Mouse (Mus musculus) urinary bladder, adult 2 months (tissue): Measurements from ENCODE around the gene Cxcl16. TPM values are rescaled to one million over a fixed set of nuclear protein-coding genes. Genes with fewer than 3 reads are reported as not detected.
"Not testable (repeated sequence)": the region's sequence is repeated elsewhere in the genome, so short reads cannot be mapped to it uniquely, and the experiment has no call there.

ENCODE experiments used
- DNase-seq: peaks from one replicate; pipeline ENCODE4 v3.0.0; 2022; ENCODE audit warnings: low spot score
- polyA plus RNA-seq: library from polyadenylated mRNA; depleted of rRNA; stranded (reverse); fragments of >200 nt; gene quantifications from 2 replicates; pipeline ENCODE4 v1.2.3, GENCODE M21; 2012

Cxcl16 gene
- polyA plus RNA-seq, 1 experiment, result 29.2 TPM

DNA sequence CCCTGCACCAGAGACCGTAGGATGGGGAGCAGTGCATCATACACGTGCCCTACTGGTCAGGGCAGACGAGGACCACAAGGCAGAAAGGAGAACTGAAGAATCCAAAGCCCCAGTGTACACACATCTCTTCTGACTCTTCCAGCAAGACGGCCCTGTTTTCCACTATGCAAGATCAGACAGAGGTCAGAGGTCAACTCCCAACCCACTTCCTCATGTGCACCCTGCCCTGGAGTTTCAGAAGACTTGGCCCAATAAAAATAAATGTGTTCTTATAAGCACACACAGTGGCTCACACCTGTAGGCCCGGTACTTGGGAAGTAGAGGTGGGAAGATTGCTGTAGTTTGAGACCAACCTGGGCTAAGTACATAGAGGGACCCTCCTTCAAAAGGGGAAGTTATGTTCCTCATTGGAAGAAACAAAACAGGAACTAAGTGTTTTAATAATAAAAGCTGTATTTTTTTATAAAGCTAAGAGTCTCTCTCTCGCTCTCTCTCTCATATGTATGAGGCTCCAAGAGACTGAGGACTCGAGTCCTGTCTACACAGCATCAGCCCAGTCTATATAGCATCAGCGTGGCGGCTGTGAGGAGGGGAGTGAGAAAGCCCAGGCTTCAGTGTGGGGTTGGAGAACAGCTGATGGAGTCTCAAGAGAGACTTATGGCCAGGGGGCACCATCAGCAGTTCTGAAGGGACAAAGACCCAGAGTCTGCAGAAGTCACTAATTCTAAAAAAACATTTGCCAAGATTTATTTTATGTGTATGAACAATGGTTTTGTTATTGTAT, 6.3 kb downstream of the Cxcl16 start:
- no peak for DNase-seq

DNA sequence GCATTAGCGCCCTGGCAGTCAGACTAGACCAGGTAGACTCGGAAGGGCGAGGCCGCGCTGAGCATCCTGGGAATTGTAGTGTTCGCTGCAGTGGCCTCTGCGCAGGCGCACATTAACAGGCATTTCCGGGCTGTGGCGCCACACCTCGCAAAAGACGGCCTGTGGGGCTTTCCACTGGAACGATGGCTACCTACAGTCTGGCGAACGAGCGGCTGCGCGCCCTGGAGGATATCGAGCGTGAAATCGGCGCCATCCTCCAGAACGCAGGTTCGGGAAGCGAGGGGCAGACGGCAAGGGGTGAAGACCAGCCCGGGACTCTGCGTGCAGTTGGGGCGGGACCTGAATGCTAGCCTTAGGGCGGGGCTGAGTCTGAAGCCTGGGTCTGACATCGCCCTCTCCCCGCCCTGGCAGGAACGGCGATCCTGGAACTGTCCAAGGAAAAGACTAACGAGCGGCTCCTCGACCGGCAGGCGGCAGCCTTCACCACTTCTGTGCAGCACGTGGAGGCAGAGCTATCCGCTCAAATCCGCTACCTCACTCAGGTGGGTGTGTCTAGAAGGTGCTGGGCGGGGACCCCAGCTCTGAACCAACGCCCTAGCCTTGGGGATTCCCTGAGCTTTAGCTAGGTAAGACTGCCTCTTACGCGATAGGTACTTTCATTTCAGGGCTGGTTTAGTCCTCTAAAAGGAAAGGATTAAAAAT, 7.8 kb downstream of the Cxcl16 start, which contains the start of gene Med11:
Gene Med11, plus strand, starts transcription at position 123 of the 702 bp plus-strand sequence.
- peak; percentile 95 for DNase-seq

DNA sequence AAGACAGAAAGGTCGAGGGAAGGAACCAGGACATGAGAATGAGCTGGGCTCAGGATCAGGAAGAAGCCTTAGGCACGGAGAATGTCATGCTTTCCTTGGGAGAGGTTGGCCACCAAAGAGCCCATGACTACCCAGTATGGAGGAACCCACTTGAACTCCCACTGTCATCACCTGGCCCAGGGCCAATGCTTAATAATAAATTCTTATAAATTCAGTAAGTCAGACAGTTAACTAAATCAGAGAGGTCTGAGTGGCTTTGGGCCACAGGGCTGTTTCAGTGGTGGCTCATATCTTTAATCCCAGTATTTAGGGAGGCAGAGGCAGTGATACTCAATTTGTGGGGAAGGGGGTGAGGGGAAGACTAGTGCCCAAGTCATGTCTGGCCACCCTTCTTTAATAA, 8.9 kb downstream of the Cxcl16 start:
- no peak for DNase-seq

DNA sequence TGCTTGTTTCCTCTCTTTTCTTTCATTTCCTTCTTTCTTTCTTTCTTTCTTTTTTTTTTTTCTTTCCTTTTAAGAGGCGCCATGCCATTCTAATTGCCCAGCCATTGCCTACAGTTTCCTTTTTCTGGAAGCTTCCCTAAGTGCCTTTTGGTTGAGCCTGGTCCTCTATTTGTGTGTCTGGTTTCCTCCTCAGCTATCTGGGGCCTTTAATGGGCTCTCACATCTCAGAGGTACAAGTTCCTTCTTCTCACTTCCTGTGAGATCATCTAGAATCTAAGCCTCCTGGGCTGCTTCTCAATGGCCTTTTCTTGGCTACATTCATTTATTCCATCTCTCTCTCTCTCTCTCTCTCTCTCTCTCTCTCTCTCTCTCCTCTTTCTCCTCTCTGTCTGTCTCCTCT, 12.4 kb downstream of the Cxcl16 start:
- DNase-seq, result no peak

DNA sequence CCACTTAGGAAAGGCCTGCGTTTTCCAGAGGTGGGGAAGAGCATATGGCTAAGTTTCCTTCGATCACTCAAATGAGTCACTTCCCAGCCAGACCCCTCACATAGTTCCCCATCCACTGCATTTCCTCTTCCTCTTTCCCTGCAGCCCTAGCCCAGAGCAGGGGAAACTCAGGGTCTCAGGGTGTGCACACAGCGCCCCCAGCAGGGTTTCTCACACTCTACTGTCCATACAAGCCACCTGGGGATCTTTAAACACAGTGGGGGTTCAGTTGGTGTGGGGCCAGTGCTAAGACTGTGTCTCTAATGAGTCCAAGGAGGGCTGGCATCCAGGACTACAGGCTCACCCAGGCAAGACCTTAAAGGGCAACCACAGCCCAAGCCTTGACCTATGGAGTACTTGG, 13.0 kb downstream of the Cxcl16 start:
- DNase-seq, result no peak

DNA sequence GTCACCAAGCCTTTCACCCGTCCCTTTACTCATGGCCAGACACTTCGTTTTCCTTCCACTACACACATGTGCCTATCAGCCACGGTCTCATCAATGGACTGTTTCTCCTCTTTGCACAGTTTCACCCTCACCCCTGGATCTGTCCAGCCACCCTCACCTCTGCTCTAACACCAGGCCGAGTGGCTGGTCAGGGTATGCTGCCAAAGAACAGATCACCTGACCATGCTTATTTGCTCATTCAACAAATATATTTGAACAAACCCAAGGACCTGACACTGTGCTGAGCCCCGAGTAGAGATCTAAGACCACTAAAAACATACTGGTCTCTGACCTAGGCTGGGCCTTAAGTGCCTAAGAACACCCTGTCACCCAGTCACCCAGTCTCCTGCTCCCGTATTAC, 15.1 kb downstream of the Cxcl16 start:
- DNase-seq, result no peak

DNA sequence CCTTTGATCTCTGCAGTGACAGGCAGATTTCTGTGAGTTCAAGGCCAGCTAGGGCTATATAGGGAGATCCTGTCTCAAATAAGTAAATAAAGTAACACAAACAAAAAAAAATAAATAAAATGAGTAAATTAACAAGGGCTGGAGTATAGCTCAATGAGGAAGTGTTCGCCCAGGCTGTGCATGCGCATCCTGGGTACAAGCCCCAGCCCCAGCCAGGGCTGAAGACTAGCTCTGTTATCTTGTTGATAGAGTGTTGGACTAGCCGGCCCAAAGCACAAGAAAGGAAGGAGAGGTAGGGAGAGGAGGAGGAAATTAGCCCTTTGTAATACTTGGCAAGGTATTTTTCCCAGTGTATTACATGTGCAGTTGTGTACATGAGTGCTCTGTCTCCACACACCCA, 15.8 kb downstream of the Cxcl16 start:
- DNase-seq, result no peak

DNA sequence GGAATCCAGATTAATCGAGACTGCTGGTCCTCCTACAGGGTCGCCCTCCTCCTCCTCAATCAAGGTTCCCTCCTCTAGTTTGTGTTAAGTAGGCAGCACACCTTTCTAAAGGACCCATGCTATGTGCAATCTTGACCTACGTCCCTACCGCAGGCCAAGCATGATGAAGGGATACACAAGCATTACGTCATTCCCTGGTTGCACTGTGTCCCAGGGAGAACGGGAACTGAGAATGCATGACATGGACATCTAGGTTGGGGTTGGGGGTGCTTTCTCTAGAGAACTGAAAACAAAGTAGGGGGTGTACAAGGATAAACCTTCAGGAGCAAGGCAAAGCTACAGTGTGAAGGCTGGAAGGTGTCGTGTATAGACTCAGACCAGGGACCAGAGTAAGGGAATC, 17.9 kb downstream of the Cxcl16 start:
- DNase-seq, result no peak

DNA sequence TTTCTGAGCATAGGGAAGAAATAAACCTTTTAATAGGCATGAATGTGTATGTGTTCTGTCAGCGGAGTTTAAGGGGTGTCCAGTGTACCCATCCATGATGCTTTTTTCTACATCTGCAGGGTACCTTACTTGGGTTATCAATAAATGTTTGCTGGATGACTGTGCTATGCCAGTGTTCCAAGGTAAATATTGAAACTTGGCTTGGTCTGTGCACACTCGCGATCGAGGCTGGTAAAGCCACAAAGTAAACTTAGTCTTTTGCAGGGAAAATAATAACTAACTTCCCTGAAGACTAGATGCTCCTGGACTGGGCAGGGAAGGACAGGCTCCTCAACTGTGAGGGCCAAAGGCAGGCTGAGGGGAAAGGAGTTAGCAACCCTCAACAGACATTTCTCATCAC, 19.1 kb downstream of the Cxcl16 start:
- no peak for DNase-seq

DNA sequence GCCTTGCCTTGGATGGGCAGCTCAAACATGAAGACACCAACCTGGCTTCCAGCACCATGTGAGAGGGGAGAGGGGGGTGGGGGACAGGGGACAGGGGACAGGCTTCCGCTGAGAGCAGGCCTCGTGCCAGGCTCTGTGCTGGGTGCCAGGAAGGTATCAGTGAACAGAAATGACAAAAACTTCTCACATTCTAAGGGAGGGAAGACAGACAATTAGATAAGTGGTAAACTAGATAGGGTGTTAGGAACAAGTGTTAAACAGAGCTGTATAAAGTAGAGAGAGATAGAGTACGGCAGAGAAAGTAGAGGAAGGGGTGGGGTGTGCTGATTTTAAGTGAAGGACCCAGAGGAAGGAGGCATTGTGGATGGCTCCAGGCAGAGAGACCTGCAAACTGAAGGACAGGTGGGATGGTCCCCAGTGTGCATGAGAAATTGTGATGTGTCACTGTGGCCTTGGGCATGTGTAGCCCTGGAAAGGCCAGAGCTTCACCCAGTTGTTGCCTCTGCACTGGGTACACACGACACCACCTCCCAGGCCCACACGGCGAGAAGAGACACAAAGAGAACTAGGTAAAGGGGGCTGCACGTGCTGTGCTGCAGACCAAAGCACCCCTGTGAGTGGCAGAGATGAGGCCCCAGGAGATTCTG, 20.9 kb downstream of the Cxcl16 start:
- DNase-seq, result no peak

DNA sequence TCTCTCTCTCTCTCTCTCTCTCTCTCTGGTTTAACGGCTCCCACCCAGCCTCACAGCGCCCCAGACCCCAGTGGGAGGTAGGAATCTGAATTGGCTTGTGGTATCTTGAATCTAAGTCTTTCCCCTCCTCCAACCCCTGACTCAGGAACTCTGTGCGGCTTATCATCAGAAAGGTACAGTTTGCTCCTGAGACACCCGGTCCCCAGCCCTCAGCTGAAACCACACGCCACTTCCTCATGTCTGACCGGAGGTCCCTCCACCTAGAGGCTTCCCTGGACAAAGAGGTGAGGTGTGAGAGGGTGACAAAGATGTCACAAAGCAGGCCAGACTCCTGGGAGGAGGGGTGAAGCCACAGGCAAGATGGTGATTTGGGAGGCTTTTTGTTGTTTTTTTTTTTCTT, 22.4 kb downstream of the Cxcl16 start:
- no peak for DNase-seq

DNA sequence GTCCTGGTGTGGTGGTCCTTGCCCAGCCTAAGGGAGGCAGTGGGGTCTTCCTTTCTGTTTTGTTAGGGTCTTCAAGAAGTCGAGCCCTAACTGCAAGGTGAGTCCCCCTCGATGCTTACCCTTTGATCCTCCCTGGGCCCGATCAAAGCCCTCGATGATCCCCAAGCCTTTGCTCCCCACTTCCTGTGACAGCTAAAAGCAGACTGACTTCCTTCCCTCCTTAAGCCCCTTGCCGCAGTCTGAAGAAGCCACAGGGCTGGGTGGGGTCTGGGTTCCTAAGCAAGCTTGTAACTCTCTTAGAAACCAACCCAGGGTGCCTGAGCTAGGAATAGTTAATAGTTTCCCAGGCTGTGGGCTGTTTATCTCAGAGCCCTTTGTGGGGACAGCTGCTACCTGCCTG, 24.3 kb downstream of the Cxcl16 start:
- no peak for DNase-seq

DNA sequence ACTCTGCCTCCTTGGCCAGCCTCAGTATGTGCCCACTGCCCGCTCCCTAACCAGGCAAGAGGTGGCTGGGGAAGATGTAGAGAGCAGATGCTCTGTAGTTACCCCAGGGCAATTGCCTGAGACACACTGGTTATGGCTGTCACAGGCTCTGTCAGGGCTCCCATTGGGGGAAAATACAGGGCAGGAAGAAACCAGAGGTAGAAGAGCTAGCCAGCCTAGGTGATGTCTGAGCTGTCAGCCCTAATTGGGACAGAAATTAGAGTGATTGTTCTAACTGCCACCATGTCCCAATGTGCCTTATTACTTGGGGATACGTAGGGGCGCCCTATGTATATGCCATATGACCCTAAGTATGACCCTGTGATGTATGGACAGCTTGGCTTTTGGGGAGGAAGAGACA, 25.8 kb downstream of the Cxcl16 start:
- DNase-seq, result no peak

DNA sequence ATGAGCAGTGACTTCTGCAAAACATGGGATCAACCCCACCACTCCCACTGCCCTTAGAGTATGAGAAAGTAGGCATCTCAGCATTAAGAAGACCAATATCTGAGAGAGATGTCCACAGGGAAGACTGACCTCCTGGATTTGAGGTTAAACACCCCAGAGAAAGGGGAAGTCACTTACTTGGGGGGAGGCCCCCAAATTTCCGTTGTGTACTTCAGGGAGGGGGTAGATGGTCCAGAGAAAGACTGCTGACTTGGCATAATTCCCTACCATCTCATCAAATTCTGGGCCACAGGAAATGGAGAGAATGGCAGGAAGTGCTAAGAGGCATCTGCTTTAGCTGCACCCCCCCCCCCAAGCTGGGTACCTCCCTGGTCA, 26.2 kb downstream of the Cxcl16 start:
- DNase-seq, result no peak

DNA sequence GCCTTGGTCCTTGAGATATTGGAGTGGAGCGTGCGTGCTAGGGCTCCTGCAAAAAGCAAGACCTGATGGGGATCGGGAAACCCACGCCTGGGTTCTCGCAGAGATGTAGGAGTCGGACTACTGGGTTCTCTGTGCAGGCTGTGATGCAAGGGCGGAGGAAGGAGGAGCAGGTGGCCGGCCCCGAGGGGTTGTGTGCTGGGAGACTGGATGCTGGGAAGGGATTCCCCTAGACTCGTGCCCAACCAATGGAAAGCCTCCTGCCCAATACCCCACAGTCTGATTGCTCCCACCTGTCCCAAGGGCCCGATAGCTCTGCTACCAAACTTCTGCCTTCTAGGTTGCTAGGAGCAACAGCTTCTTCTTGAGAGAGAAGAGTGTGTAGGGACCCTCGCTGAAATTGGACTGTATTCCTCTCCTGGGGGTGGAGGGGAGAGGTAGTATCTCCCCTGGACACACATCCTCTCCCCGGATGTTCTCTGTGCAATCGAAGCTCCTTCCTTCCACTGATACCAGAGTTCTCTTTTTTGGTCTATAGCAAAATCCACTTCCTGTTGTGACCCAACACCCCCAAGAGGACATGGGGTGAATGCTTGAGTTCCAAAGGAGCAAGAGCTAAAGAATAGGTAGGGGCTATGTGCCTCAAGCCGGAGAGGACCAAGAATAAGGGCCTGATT, 26.8 kb downstream of the Cxcl16 start:
- no peak for DNase-seq

DNA sequence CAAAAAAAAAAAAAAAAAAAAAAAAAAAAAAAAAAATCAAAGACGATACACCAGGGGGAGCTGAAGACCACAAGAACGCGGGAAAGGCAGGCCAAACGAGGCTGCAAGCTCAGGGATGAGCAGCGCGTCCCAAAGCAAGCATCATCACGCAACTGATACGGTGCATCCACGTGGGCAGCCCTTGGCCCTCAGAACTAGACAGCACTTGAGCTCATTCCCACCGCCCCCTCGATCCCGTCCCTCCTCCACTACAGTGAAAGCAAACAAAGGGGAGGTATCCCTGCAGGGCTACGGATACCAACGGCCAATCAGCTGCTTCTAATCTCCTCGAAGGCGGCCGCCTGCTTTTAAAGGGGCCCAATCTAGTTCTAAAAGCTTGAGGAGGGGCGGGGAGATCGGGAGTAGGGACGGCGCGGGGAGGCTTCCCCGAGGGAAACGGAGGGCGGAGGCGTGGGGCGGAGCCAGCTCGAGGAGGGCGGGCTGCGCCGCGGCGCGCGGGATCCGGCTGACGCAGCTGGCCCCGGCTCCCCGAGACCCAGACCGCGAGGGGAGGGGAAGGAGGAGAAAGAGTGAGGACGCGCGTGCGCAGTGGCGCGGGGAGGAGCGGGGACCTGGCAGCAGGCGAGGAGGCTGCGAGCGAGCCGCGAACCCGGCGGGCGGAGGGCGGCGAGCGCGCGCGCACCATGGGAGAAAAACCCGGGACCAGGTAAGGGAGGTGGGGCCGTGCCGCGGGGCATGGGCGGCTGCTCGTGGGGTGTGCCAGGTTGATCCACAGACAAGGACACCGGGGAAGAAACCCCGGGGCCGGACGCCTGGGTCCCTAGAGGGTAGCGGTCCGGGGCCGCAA, 27.5 kb downstream of the Cxcl16 start, which contains the start of gene Arrb2:
Gene Arrb2, plus strand, starts transcription at position 588 of the 847 bp plus-strand sequence.
- peak; percentile 98 for DNase-seq

DNA sequence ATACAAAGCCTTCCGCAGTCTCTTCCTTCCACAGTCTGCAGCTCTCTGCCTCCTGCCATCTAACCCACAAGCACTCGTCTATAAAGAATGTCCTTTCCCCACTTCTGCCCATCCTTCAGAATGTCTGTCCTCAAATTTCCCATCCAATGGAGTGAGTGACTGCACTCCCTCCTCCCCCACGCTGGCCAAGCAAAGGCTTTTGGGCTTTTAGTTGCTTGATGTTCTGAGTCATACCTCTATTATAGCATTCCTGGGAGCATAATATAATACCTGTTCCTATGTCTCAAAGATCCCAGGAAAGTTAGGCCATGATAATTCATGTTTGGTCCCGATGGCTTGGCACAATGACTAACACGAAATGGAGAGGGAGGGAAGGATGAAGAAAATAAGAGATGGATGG, 28.2 kb downstream of the Cxcl16 start:
- DNase-seq, result no peak

DNA sequence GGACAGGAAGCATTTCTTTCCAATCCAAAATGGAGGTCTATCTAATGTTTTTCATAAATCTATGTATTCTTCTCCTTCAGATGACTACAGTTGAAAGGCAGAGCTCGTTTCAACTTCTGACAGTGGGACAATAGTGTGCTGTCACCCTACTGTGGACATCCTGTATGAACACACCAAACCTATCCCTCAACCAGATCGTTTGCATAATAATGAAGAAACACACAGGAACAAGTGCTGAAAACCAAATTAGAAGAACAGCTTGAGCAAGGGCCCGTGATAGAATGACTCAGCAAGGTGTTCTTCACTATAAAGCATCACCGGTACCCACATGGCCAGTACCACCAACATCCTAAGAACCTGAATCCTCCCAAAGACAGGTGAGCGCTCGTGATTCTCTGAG, 33.2 kb downstream of the Cxcl16 start:
- not testable (repeated sequence) for DNase-seq

DNA sequence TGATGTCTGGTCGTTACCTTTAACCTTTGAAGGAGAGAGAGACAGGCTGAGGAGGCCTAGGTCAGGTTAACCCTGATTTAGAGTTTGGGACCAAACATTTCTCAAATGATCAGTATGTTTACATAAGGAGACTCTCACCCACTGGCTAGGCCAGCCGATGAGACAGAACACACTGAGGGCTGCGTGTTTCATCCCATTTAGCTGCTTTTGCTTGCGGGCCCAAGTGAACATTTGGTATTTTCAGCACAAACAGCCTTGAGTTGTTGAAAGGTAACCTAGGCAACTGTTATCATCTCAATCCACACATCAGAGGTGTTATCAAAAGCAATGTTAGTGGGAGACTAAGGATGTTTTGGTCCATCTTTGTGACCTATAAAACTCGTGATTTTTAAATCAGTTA, 40.3 kb downstream of the Cxcl16 start:
- no peak for DNase-seq

DNA sequence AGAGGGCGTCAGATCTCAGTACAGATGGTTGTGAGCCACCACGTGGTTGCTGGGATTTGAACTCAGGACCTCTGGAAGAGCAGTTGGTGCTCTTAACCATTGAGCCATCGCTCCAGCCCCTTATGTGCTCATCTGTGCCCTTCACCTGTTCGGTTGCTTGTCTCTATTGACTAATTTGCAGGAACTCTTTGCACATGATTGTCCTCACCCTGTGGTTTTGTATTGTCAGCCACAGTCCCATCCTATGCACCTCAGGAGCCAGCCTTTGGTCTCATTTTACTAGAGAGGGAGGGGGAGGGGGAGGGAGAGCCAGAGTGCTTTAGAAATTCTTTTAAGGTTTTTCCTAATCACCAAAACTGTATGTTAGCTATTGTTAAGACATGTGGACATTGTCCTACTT, 41.6 kb downstream of the Cxcl16 start:
- DNase-seq, result no peak

DNA sequence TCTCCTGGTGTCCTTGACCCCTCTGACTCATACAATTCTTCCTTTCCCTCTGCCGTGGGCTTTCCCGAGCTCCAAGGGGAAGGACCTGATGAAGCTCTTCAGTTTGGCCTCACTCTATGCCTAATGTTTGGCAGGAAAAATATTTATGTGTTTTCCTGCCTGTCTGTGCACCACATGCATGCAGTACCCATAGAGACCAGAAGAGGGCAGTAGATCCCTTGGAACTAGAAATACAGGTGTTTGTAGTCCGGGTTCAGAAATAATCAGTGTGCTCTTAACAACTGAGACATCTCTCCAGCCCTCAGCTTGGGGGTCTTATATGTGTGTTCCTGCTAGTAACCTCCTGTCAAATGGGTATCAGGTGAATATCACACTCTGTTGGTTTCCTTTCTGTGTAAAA, 45.8 kb downstream of the Cxcl16 start:
- no peak for DNase-seq
